Mouse (Mus musculus): Measurements from ENCODE around the gene Gpr18. TPM values are rescaled to one million over a fixed set of nuclear protein-coding genes. Genes with fewer than 3 reads are reported as not detected.
"Not testable (repeated sequence)": the region's sequence is repeated elsewhere in the genome, so short reads cannot be mapped to it uniquely, and the experiment has no call there.

Gpr18 gene
- total and polyA plus RNA-seq, 3 experiments, result 33.5 to 46.2 (median 37.0) TPM

DNA sequence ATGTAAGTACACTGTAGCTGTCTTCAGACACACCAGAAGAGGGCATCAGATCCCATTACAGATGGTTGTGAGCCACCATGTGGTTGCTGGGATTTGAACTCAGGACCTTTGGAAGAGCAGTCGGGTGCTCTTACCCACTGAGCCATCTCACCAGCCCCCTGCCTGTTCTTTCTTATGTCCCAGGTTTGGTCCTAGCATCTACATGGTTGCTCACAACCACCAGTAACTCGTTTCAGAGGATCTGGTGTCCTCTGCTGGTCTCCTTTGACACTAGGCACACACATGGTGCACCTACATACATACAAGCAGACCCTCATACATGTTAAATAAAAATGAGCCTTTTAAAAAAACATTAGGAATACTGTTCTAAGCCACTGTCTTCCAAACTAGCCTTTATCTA is 39.4 kb downstream of the Gpr18 start:
- in situ Hi-C loops (cut with MboI; ENCODE audit: low pct_ligation_motif_present, low pct_unique_long_range_greater_than_20kb, low sequenced_read_pairs); H3K9me3 ChIP-seq (replicated peaks; ENCODE audit: low read length); H3K27ac ChIP-seq (ENCODE audit: insufficient read depth, low read depth); DNase-seq (ENCODE audit: extremely low read depth); H3K4me3 ChIP-seq (replicated peaks in 1 of 3; ENCODE audit: low read depth in 2 of 3, low read length in 2 of 3, poor library complexity in 1 of 3); H3K9ac ChIP-seq (ENCODE audit: insufficient read depth, low read depth); H3K79me2 ChIP-seq (replicated peaks; ENCODE audit: control insufficient read depth, extremely low read depth, insufficient read depth, poor library complexity, severe bottlenecking); dilution Hi-C loops (cut with MboI; ENCODE audit: extremely low pct_ligation_motif_present, extremely low pct_unique_long_range_greater_than_20kb, low sequenced_read_pairs); H3K4me2 ChIP-seq (ENCODE audit: insufficient read depth, low read depth, poor library complexity, severe bottlenecking); H3K27me3 ChIP-seq (replicated peaks): not testable (repeated sequence)
- H3K36me3 ChIP-seq (replicated peaks in 1 of 2; ENCODE audit: control insufficient read depth in 1 of 2, insufficient read depth in 1 of 2, low read length in 1 of 2), result peaks cover 5 to 10% of the 10 kb centered on the region in 2 experiments
- peaks cover 16 to 69% of the 10 kb centered on the region in 2 experiments for H3K4me1 ChIP-seq (ENCODE audit: control insufficient read depth in 1 of 2, insufficient read depth in 2 of 2)
- TF ChIP-seq TBP (conservative IDR thresholded peaks at IDR 0.05; ENCODE audit: low read depth, low read length) (peak; percentile 60; the same call in 1 of the 2 replicates), RAD21 (IDR thresholded peaks at IDR 0.05; ENCODE audit: low read depth, low read length) (peak; percentile 28), CTCF (conservative IDR thresholded peaks at IDR 0.05 in 1 of 2, IDR thresholded peaks at IDR 0.05 in 1 of 2; ENCODE audit: low read depth in 2 of 2, low read length in 2 of 2) (peak in 1 of 2 experiments; percentile 48; a peak in 2 of 4 replicates), SMC3 (IDR thresholded peaks at IDR 0.05; ENCODE audit: low read depth, low read length) (peak; percentile 17)

DNA sequence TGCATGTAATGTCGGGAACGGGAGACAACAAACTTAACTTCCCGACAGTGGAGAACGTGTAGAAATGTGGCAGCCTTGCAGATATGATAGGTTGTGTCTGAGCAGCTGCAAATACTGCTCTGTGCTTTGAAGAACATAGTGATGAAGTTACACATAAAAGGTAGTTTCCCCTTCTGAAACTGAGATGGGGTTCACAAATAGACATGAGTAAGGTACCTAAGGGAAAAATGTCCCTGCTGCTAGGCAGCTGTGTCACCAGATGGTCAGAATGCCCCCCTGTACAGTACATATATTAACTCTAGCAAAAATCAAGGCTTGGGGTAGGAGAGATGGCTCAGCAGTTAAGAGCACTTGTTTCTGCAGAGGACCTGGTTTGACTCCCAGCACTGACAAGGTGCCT is 41.9 kb downstream of the Gpr18 start:
- Histone ChIP-seq H3K36me3 (replicated peaks in 1 of 2; ENCODE audit: control insufficient read depth in 1 of 2, insufficient read depth in 1 of 2, low read length in 1 of 2) (no peaks in the 10 kb centered on the region), H3K9ac (ENCODE audit: insufficient read depth, low read depth) (peak overlapping the region; percentile 70; the same call in 1 of the 2 replicates), H3K79me2 (replicated peaks; ENCODE audit: control insufficient read depth, extremely low read depth, insufficient read depth, poor library complexity, severe bottlenecking) (no peaks in the 10 kb centered on the region), H3K9me3 (replicated peaks; ENCODE audit: low read length) (no peaks in the 10 kb centered on the region), H3K4me1 (ENCODE audit: control insufficient read depth in 1 of 2, insufficient read depth in 2 of 2) (peaks cover 10 to 52% of the 10 kb centered on the region in 2 experiments), H3K27ac (ENCODE audit: insufficient read depth, low read depth) (peak overlapping the region; percentile 23; the same call in 1 of the 2 replicates), H3K4me3 (replicated peaks in 1 of 3; ENCODE audit: low read depth in 2 of 3, low read length in 2 of 3, poor library complexity in 1 of 3) (no peak overlapping the region), H3K27me3 (replicated peaks) (no peaks in the 10 kb centered on the region), H3K4me2 (ENCODE audit: insufficient read depth, low read depth, poor library complexity, severe bottlenecking) (peak overlapping the region; percentile 76; the same call in 1 of the 2 replicates)
- TF ChIP-seq CHD1 (IDR thresholded peaks at IDR 0.05; ENCODE audit: low read depth, low read length), result no peak
- peak; percentile 53 for TF ChIP-seq EP300 (IDR thresholded peaks at IDR 0.05; ENCODE audit: low read length)
- 0 out of 2 replicates have a peak, but pooled peaks have one; percentile 16 for TF ChIP-seq TBP (conservative IDR thresholded peaks at IDR 0.05; ENCODE audit: low read depth, low read length)
- TF ChIP-seq ZC3H11A (IDR thresholded peaks at IDR 0.05; ENCODE audit: low read depth, low read length), result no peak
- 0 out of 2 replicates have a peak, but pooled peaks have one; percentile 3 for TF ChIP-seq MYC (IDR thresholded peaks at IDR 0.05; ENCODE audit: low read depth, low read length)
- peak; percentile 18; the same call in 1 of the 2 replicates for TF ChIP-seq BHLHE40 (IDR thresholded peaks at IDR 0.05; ENCODE audit: low read depth, low read length)
- peak; percentile 63; the same call in 1 of the 2 replicates for TF ChIP-seq MEF2A (IDR thresholded peaks at IDR 0.05; ENCODE audit: borderline replicate concordance, low read depth, low read length)
- no peak for TF ChIP-seq NELFE (IDR thresholded peaks at IDR 0.05; ENCODE audit: low read depth, low read length)
- TF ChIP-seq CHD2 (IDR thresholded peaks at IDR 0.05; ENCODE audit: low read length), result 0 out of 2 replicates have a peak, but pooled peaks have one; percentile 30
- no peak for TF ChIP-seq POLR2A (IDR thresholded peaks at IDR 0.05; ENCODE audit: low read depth, low read length)
- 0 out of 2 replicates have a peak, but pooled peaks have one; percentile 12 for TF ChIP-seq ZNF384 (IDR thresholded peaks at IDR 0.05; ENCODE audit: low read depth, low read length)
- 0 out of 2 replicates have a peak, but pooled peaks have one; percentile 2 for TF ChIP-seq JUN (IDR thresholded peaks at IDR 0.05; ENCODE audit: insufficient read depth, low read depth, low read length)
- TF ChIP-seq NRF1 (IDR thresholded peaks at IDR 0.05; ENCODE audit: low read depth, low read length), result no peak
- peak; percentile 63 for TF ChIP-seq ETS1 (conservative IDR thresholded peaks at IDR 0.05; ENCODE audit: low read depth, low read length)
- peak; percentile 43; the same call in 1 of the 2 replicates for TF ChIP-seq IRF4 (IDR thresholded peaks at IDR 0.05; ENCODE audit: low read depth, low read length)
- no peak for TF ChIP-seq MAX (IDR thresholded peaks at IDR 0.05; ENCODE audit: low read length)
- no peak for TF ChIP-seq MXI1 (IDR thresholded peaks at IDR 0.05; ENCODE audit: low read depth, low read length)
- TF ChIP-seq TCF12 (IDR thresholded peaks at IDR 0.05; ENCODE audit: low read depth, low read length), result peak; percentile 70
- dilution Hi-C loops (cut with MboI; ENCODE audit: extremely low pct_ligation_motif_present, extremely low pct_unique_long_range_greater_than_20kb, low sequenced_read_pairs), result no loop called here
- in situ Hi-C loops (cut with MboI; ENCODE audit: low pct_ligation_motif_present, low pct_unique_long_range_greater_than_20kb, low sequenced_read_pairs), result no loop called here
- DNase-seq (ENCODE audit: extremely low read depth), result peak; percentile 55
